Mouse (Mus musculus): Measurements from ENCODE around the gene BC005537. TPM values are rescaled to one million over a fixed set of nuclear protein-coding genes. Genes with fewer than 3 reads are reported as not detected.
A peak's percentile ranks its signal among the peaks of the same experiment; 100 is the strongest.

BC005537 gene
- total and polyA plus RNA-seq, 2 experiments from 2014 or later, result 16.3 to 52.2 TPM

DNA sequence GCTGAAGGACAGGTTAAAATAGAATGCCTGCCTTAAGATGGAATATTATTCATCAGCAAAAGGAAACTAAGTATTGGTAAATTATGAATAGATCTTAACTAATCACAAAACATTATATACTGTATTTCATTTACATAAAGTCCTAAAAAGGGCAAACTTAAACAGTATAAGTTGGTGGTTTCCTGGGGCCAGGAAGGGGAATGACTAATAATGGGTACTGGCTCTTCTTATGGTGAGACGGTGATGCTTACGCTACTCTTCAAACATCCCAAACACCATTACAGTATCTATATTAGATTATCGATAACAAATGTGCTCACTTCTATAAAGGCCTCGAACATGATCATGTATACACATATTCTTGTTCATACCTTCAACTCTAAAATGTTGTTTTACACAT, 2.8 kb upstream of the BC005537 start:
- ATAC-seq (ENCODE audit: low FRiP score), result no peak
- Histone ChIP-seq H3K4me1 (ENCODE audit: insufficient read depth, low read length) (peaks cover 9% of the 10 kb centered on the region; the same call in 1 of the 2 replicates), H3K36me3 (ENCODE audit: insufficient read depth, low read length) (no peaks in the 10 kb centered on the region), H3K27ac (ENCODE audit: low read depth, low read length) (no peak overlapping the region), H3K4me2 (ENCODE audit: low read depth, low read length, poor library complexity, severe bottlenecking) (no peak overlapping the region), H3K9me3 (ENCODE audit: low read length) (no peaks in the 10 kb centered on the region), H3K4me3 (ENCODE audit: low read depth, low read length) (no peak overlapping the region), H3K9ac (replicated peaks; ENCODE audit: low read length, poor library complexity, severe bottlenecking) (no peak overlapping the region), H3K27me3 (ENCODE audit: insufficient read depth, low read length) (no peaks in the 10 kb centered on the region)
- 99% methylated on average over 4 of the region's 4 CpGs for WGBS
- no peak for DNase-seq (ENCODE audit: low spot score)
- no peak for TF ChIP-seq CTCF (IDR thresholded peaks at IDR 0.05)

DNA sequence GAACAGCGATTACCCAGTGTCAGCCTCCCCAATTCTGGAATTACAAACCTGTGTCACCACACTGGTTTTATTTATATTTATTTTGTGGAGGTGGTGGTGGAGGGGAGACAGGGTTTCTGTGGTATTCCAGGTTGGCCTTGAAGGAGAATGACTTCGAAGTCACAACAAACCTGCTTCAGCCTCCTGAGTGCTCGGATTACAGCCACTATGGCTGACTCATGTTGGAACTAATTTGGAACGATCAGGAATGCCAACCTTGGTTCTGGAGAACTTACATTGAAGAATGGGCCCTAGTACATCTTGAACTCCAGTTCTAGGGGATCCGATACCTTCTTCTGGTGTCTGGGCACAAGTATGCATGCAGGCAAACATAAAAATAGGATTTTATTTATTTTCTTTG, 2.1 kb upstream of the BC005537 start:
- H3K4me1 ChIP-seq (ENCODE audit: insufficient read depth, low read length), result peaks cover 13% of the 10 kb centered on the region
- H3K36me3 ChIP-seq (ENCODE audit: insufficient read depth, low read length), result no peaks in the 10 kb centered on the region
- H3K9ac ChIP-seq (replicated peaks; ENCODE audit: low read length, poor library complexity, severe bottlenecking), result no peak overlapping the region
- no peaks in the 10 kb centered on the region for H3K9me3 ChIP-seq (ENCODE audit: low read length)
- H3K4me3 ChIP-seq (ENCODE audit: low read depth, low read length), result peak overlapping the region; percentile 91; the same call in 1 of the 2 replicates
- 75% methylated on average over 5 of the region's 5 CpGs for WGBS
- ATAC-seq (ENCODE audit: low FRiP score) (no peak), DNase-seq (ENCODE audit: low spot score) (no peak)
- no peaks in the 10 kb centered on the region for H3K27me3 ChIP-seq (ENCODE audit: insufficient read depth, low read length)
- peak overlapping the region; percentile 86 for H3K4me2 ChIP-seq (ENCODE audit: low read depth, low read length, poor library complexity, severe bottlenecking)
- no peak for TF ChIP-seq CTCF (IDR thresholded peaks at IDR 0.05)
- H3K27ac ChIP-seq (ENCODE audit: low read depth, low read length), result no peak overlapping the region

DNA sequence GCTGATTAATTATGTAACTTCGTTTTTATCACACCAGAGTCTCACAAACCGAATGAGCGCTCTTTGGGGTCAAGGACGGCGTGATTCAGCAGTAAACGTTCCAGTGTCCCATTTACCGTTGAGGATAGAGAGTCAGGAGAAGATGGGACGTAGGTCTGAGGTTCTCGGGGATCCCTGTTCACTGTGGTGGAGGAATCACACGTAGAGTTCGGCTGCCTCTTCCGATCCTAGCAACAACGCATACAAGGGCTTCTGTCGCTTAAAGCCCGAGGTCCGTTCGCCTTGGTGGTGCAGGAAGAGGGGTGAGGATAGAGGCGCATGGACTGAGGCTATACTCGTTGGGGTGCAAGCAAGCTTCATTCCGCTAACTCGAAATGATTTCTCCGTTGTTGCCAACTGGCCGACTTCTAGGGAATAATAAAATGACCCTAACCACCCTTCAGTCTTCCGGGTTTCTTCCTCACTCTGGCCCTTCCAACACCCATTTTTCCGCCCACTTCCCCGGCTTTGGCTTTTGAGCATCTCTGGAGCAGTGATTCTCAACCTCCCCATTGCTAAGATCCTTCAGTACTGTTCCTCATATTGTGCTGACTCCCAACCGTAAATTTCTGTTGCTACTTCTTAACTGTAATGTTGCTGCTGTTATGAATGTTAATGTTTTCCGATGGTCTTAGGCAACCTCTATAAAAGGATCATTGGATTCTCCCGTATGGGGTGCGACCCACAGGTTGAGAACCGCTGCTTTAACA, 1.4 kb upstream of the BC005537 start:
- no peaks in the 10 kb centered on the region for H3K36me3 ChIP-seq (ENCODE audit: insufficient read depth, low read length)
- peak; percentile 11; the same call in 1 of the 2 replicates for ATAC-seq (ENCODE audit: low FRiP score)
- no peaks in the 10 kb centered on the region for H3K27me3 ChIP-seq (ENCODE audit: insufficient read depth, low read length)
- DNase-seq (ENCODE audit: low spot score), result peak; percentile 27
- peak overlapping the region; percentile 91 for H3K4me3 ChIP-seq (ENCODE audit: low read depth, low read length)
- peak overlapping the region; percentile 86 for H3K4me2 ChIP-seq (ENCODE audit: low read depth, low read length, poor library complexity, severe bottlenecking)
- TF ChIP-seq CTCF (IDR thresholded peaks at IDR 0.05), result no peak
- WGBS, result under 1% methylated on average over 31 of the region's 31 CpGs
- H3K9me3 ChIP-seq (ENCODE audit: low read length), result no peaks in the 10 kb centered on the region
- peak overlapping the region; percentile 48 for H3K9ac ChIP-seq (replicated peaks; ENCODE audit: low read length, poor library complexity, severe bottlenecking)
- H3K27ac ChIP-seq (ENCODE audit: low read depth, low read length), result peak overlapping the region; percentile 99
- peaks cover 16% of the 10 kb centered on the region for H3K4me1 ChIP-seq (ENCODE audit: insufficient read depth, low read length)

- Histone ChIP-seq H3K27ac (ENCODE audit: low read depth, low read length) (peak overlapping the region; percentile 99), H3K36me3 (ENCODE audit: insufficient read depth, low read length) (no peaks in the 10 kb centered on the region), H3K4me3 (ENCODE audit: low read depth, low read length) (peak overlapping the region; percentile 91), H3K27me3 (ENCODE audit: insufficient read depth, low read length) (no peaks in the 10 kb centered on the region), H3K4me1 (ENCODE audit: insufficient read depth, low read length) (peaks cover 16% of the 10 kb centered on the region), H3K4me2 (ENCODE audit: low read depth, low read length, poor library complexity, severe bottlenecking) (peak overlapping the region; percentile 86), H3K9me3 (ENCODE audit: low read length) (no peaks in the 10 kb centered on the region), H3K9ac (replicated peaks; ENCODE audit: low read length, poor library complexity, severe bottlenecking) (peak overlapping the region; percentile 79)
- peak; percentile 36; the same call in 1 of the 2 replicates for TF ChIP-seq CTCF (IDR thresholded peaks at IDR 0.05)
- WGBS, result 0% methylated on average over 42 of the region's 42 CpGs
- DNase-seq (ENCODE audit: low spot score) (peak; percentile 98), ATAC-seq (ENCODE audit: low FRiP score) (peak; percentile 97)
Observed at GRCm38 (mm10) chr13:24800674-24801307, 666 bp upstream of the BC005537 start.

DNA sequence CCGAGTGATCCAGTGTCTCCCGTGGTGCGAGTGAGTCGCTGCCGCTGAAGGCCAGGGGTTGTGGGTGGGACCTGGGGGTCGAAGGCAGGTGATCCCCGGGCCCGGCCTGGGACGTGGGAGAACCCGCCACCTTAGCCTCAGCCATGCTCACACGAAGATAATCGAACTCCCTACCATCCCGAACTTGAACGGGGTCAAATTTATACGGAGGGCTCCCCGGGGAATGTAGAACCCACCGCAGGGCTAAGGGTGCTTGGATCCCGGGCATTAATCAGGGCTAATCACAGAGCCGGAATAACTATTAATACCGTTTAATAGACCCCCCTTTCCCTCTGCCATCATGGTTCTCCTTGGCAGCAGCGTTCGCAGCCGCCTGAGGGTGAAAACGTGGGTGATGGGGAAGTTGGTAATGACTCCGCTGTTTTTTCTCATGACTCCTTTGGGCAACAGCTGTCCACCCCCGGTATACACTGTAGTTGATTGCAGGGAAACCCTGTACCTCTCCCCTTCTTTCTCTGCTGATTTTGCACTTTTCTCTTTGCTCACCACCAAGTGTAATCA, 754 bp downstream of the BC005537 start:
- Histone ChIP-seq H3K36me3 (ENCODE audit: insufficient read depth, low read length) (peaks cover 5% of the 10 kb centered on the region; the same call in 1 of the 2 replicates), H3K27ac (ENCODE audit: low read depth, low read length) (no peak overlapping the region), H3K4me2 (ENCODE audit: low read depth, low read length, poor library complexity, severe bottlenecking) (peak overlapping the region; percentile 86), H3K4me1 (ENCODE audit: insufficient read depth, low read length) (peaks cover 16% of the 10 kb centered on the region), H3K9me3 (ENCODE audit: low read length) (no peaks in the 10 kb centered on the region), H3K9ac (replicated peaks; ENCODE audit: low read length, poor library complexity, severe bottlenecking) (peak overlapping the region; percentile 79), H3K27me3 (ENCODE audit: insufficient read depth, low read length) (no peaks in the 10 kb centered on the region), H3K4me3 (ENCODE audit: low read depth, low read length) (peak overlapping the region; percentile 91)
- no peak for ATAC-seq (ENCODE audit: low FRiP score)
- peak; percentile 45 for DNase-seq (ENCODE audit: low spot score)
- no peak for TF ChIP-seq CTCF (IDR thresholded peaks at IDR 0.05)
- under 1% methylated on average over 26 of the region's 26 CpGs for WGBS

DNA sequence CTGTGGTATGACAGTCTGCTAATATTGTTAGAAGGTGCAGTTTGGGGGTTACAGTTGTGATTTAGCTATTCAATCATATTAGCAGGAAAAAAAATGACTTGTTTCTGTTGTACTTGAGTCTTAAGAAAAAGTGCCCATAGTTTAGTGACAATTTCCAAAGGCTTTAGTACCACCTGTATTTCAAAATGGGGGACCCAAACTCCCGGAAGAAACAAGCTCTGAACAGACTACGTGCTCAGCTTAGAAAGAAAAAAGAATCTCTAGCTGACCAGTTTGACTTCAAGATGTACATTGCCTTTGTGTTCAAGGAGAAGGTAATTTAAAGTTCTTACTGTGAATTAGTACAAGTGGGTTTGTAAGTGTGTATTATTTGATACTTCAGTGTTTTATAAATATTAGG, 1.7 kb downstream of the BC005537 start:
- no peaks in the 10 kb centered on the region for H3K27me3 ChIP-seq (ENCODE audit: insufficient read depth, low read length)
- no peak for ATAC-seq (ENCODE audit: low FRiP score)
- no peak overlapping the region for H3K27ac ChIP-seq (ENCODE audit: low read depth, low read length)
- H3K36me3 ChIP-seq (ENCODE audit: insufficient read depth, low read length), result peaks cover 6% of the 10 kb centered on the region; the same call in 1 of the 2 replicates
- peak overlapping the region; percentile 86 for H3K4me2 ChIP-seq (ENCODE audit: low read depth, low read length, poor library complexity, severe bottlenecking)
- H3K9ac ChIP-seq (replicated peaks; ENCODE audit: low read length, poor library complexity, severe bottlenecking), result no peak overlapping the region
- H3K9me3 ChIP-seq (ENCODE audit: low read length), result no peaks in the 10 kb centered on the region
- H3K4me1 ChIP-seq (ENCODE audit: insufficient read depth, low read length), result peaks cover 16% of the 10 kb centered on the region
- peak overlapping the region; percentile 91 for H3K4me3 ChIP-seq (ENCODE audit: low read depth, low read length)
- no peak for DNase-seq (ENCODE audit: low spot score)
- 11% methylated on average over 2 of the region's 2 CpGs for WGBS
- TF ChIP-seq CTCF (IDR thresholded peaks at IDR 0.05), result no peak

Data from midbrain, postnatal 0 days (tissue).